Mouse (Mus musculus) adrenal gland, postnatal 25 days (tissue): ENCODE measurements at regions not wholly inside any gene's neighbourhood (a gene's known extent, or its start where the extent isn't known, plus 50 kb on each side); places are given as distances from the start of the nearest gene placed in this dataset.

Experiments
- DNase-seq: peaks from one replicate; pipeline ENCODE4 v3.0.0; 2021; ENCODE audit warnings: mixed read lengths

- no peak for DNase-seq
These were observed 926.3 kb downstream of the 4930447A16Rik start for GRCm38 (mm10) chr15:38351701-38352100.

GRCm38 (mm10) chr15:38353371-38353770 is 928.0 kb downstream of the 4930447A16Rik start:
- DNase-seq: no peak

- DNase-seq: no peak
These were observed 933.7 kb downstream of the 4930447A16Rik start for GRCm38 (mm10) chr15:38359053-38359452.

GRCm38 (mm10) chr15:38363522-38363921 is 938.2 kb downstream of the 4930447A16Rik start:
- no peak for DNase-seq

GRCm38 (mm10) chr15:38364014-38364413 is 938.7 kb downstream of the 4930447A16Rik start:
- DNase-seq: no peak

- no peak for DNase-seq
These were observed 942.3 kb downstream of the 4930447A16Rik start for GRCm38 (mm10) chr15:38367643-38368042.

GRCm38 (mm10) chr15:38368291-38368690 is 942.9 kb downstream of the 4930447A16Rik start:
- DNase-seq: no peak

GRCm38 (mm10) chr15:38371404-38372090 is 946.2 kb downstream of the 4930447A16Rik start:
- DNase-seq: no peak

GRCm38 (mm10) chr15:38373797-38374196 is 948.4 kb downstream of the 4930447A16Rik start:
- peak; percentile 89 for DNase-seq

GRCm38 (mm10) chr15:38374786-38375185 is 949.4 kb downstream of the 4930447A16Rik start:
- peak; percentile 50 for DNase-seq

GRCm38 (mm10) chr15:38378106-38378505 is 952.8 kb downstream of the 4930447A16Rik start:
- DNase-seq: peak; percentile 26

GRCm38 (mm10) chr15:38387617-38388016 is 962.3 kb downstream of the 4930447A16Rik start:
- no peak for DNase-seq

- no peak for DNase-seq
These were observed 963.1 kb downstream of the 4930447A16Rik start for GRCm38 (mm10) chr15:38388436-38388835.

GRCm38 (mm10) chr15:38390450-38390849 is 965.1 kb downstream of the 4930447A16Rik start:
- peak; percentile 45 for DNase-seq

GRCm38 (mm10) chr15:38391420-38391819 is 966.1 kb downstream of the 4930447A16Rik start:
- peak; percentile 45 for DNase-seq

- no peak for DNase-seq
These were observed 966.5 kb downstream of the 4930447A16Rik start for GRCm38 (mm10) chr15:38391860-38392259.

GRCm38 (mm10) chr15:38392441-38393149 is 967.2 kb downstream of the 4930447A16Rik start:
- no peak for DNase-seq

GRCm38 (mm10) chr15:38398852-38399251 is 973.5 kb downstream of the 4930447A16Rik start:
- no peak for DNase-seq

- no peak for DNase-seq
These were observed 977.4 kb downstream of the 4930447A16Rik start for GRCm38 (mm10) chr15:38402762-38403161.

- DNase-seq: no peak
These were observed 978.5 kb downstream of the 4930447A16Rik start for GRCm38 (mm10) chr15:38403760-38404375.

- peak; percentile 41 for DNase-seq
These were observed 981.0 kb downstream of the 4930447A16Rik start for GRCm38 (mm10) chr15:38406114-38406960.

- no peak for DNase-seq
These were observed 982.1 kb downstream of the 4930447A16Rik start for GRCm38 (mm10) chr15:38407476-38407875.
